Mouse (Mus musculus): ENCODE measurements around the gene Gramd1b. TPM values are rescaled to one million over a fixed set of nuclear protein-coding genes. Genes with fewer than 3 reads are reported as not detected.

Gramd1b gene
- polyA plus RNA-seq, 1 experiment from 2014 or later = 6.5 TPM

- Histone ChIP-seq H3K27me3 (ENCODE audit: control insufficient read depth, insufficient read depth, low read length) (no peaks in the 10 kb centered on the region), H3K9me3 (ENCODE audit: control insufficient read depth, low read length) (no peaks in the 10 kb centered on the region), H3K36me3 (ENCODE audit: control insufficient read depth, insufficient read depth, low read length) (no peaks in the 10 kb centered on the region), H3K4me2 (ENCODE audit: low read length) (peak overlapping the region; percentile 34), H3K4me3 (ENCODE audit: control insufficient read depth in 1 of 2, insufficient read depth in 1 of 2, low read depth in 1 of 2, low read length in 2 of 2) (no peak overlapping the region), H3K4me1 (ENCODE audit: control insufficient read depth in 2 of 2, insufficient read depth in 2 of 2, low read length in 2 of 2) (peaks cover 21 to 41% of the 10 kb centered on the region in 2 experiments), H3K9ac (ENCODE audit: low read length) (no peak overlapping the region), H3K27ac (replicated peaks in 1 of 2; ENCODE audit: control insufficient read depth in 1 of 2, insufficient read depth in 1 of 2, low read depth in 2 of 2, low read length in 2 of 2) (peak overlapping the region; percentile 68 to 69)
- peak; percentile 82 for ATAC-seq (ENCODE audit: insufficient number of reproducible peaks, insufficient read depth, low FRiP score, low read depth)
- 34% methylated on average over 15 of the region's 15 CpGs for WGBS
Observed at GRCm38 (mm10) chr9:40420652-40421335, 110.4 kb downstream of the Gramd1b start.

GRCm38 (mm10) chr9:40418803-40419202, 112.4 kb downstream of the Gramd1b start:
- Histone ChIP-seq H3K9ac (ENCODE audit: low read length) (no peak overlapping the region), H3K36me3 (ENCODE audit: control insufficient read depth, insufficient read depth, low read length) (no peaks in the 10 kb centered on the region), H3K4me1 (ENCODE audit: control insufficient read depth in 2 of 2, insufficient read depth in 2 of 2, low read length in 2 of 2) (peaks cover 23 to 44% of the 10 kb centered on the region in 2 experiments), H3K4me3 (ENCODE audit: control insufficient read depth in 1 of 2, insufficient read depth in 1 of 2, low read depth in 1 of 2, low read length in 2 of 2) (no peak overlapping the region), H3K4me2 (ENCODE audit: low read length) (no peak overlapping the region), H3K27me3 (ENCODE audit: control insufficient read depth, insufficient read depth, low read length) (no peaks in the 10 kb centered on the region), H3K27ac (replicated peaks in 1 of 2; ENCODE audit: control insufficient read depth in 1 of 2, insufficient read depth in 1 of 2, low read depth in 2 of 2, low read length in 2 of 2) (0 out of 4 replicates have a peak overlapping the region, but pooled peaks of 1 of the 2 experiments have one; percentile 33), H3K9me3 (ENCODE audit: control insufficient read depth, low read length) (no peaks in the 10 kb centered on the region)
- ATAC-seq (ENCODE audit: insufficient number of reproducible peaks, insufficient read depth, low FRiP score, low read depth) = no peak
- 47% methylated on average over 5 of the region's 5 CpGs for WGBS

- Histone ChIP-seq H3K36me3 (ENCODE audit: control insufficient read depth, insufficient read depth, low read length) (no peaks in the 10 kb centered on the region), H3K27me3 (ENCODE audit: control insufficient read depth, insufficient read depth, low read length) (no peaks in the 10 kb centered on the region), H3K9ac (ENCODE audit: low read length) (no peak overlapping the region), H3K9me3 (ENCODE audit: control insufficient read depth, low read length) (no peaks in the 10 kb centered on the region), H3K4me3 (ENCODE audit: control insufficient read depth in 1 of 2, insufficient read depth in 1 of 2, low read depth in 1 of 2, low read length in 2 of 2) (no peak overlapping the region), H3K4me1 (ENCODE audit: control insufficient read depth in 2 of 2, insufficient read depth in 2 of 2, low read length in 2 of 2) (peaks cover 13 to 26% of the 10 kb centered on the region in 2 experiments), H3K27ac (replicated peaks in 1 of 2; ENCODE audit: control insufficient read depth in 1 of 2, insufficient read depth in 1 of 2, low read depth in 2 of 2, low read length in 2 of 2) (no peak overlapping the region), H3K4me2 (ENCODE audit: low read length) (no peak overlapping the region)
- WGBS = 85% methylated on average over 7 of the region's 7 CpGs
- no peak for ATAC-seq (ENCODE audit: insufficient number of reproducible peaks, insufficient read depth, low FRiP score, low read depth)
Observed at GRCm38 (mm10) chr9:40416150-40416549, 115.0 kb downstream of the Gramd1b start.

GRCm38 (mm10) chr9:40414904-40415766, 116.0 kb downstream of the Gramd1b start:
- H3K9me3 ChIP-seq (ENCODE audit: control insufficient read depth, low read length) = no peaks in the 10 kb centered on the region

GRCm38 (mm10) chr9:40414498-40414903, 116.7 kb downstream of the Gramd1b start:
- Histone ChIP-seq H3K4me1 (ENCODE audit: control insufficient read depth in 2 of 2, insufficient read depth in 2 of 2, low read length in 2 of 2) (peaks cover 4 to 14% of the 10 kb centered on the region in 2 experiments; a peak in 3 of 4 replicates), H3K27me3 (ENCODE audit: control insufficient read depth, insufficient read depth, low read length) (no peaks in the 10 kb centered on the region), H3K9me3 (ENCODE audit: control insufficient read depth, low read length) (no peaks in the 10 kb centered on the region), H3K4me3 (ENCODE audit: control insufficient read depth in 1 of 2, insufficient read depth in 1 of 2, low read depth in 1 of 2, low read length in 2 of 2) (peak overlapping the region; percentile 66 to 75), H3K4me2 (ENCODE audit: low read length) (peak overlapping the region; percentile 97), H3K9ac (ENCODE audit: low read length) (peak overlapping the region; percentile 73), H3K27ac (replicated peaks in 1 of 2; ENCODE audit: control insufficient read depth in 1 of 2, insufficient read depth in 1 of 2, low read depth in 2 of 2, low read length in 2 of 2) (peak overlapping the region; percentile 53 to 58; a peak in 3 of 4 replicates), H3K36me3 (ENCODE audit: control insufficient read depth, insufficient read depth, low read length) (no peaks in the 10 kb centered on the region)
- 0 out of 2 replicates have a peak, but pooled peaks have one; percentile 38 for ATAC-seq (ENCODE audit: insufficient number of reproducible peaks, insufficient read depth, low FRiP score, low read depth)
- 3% methylated on average over 15 of the region's 15 CpGs for WGBS

More at GRCm38 (mm10) chr9:40414904-40415766, 116.0 kb downstream of the Gramd1b start:
- Histone ChIP-seq H3K36me3 (ENCODE audit: control insufficient read depth, insufficient read depth, low read length) (no peaks in the 10 kb centered on the region), H3K4me1 (ENCODE audit: control insufficient read depth in 2 of 2, insufficient read depth in 2 of 2, low read length in 2 of 2) (peaks cover 4 to 18% of the 10 kb centered on the region in 2 experiments; a peak in 3 of 4 replicates), H3K27ac (replicated peaks in 1 of 2; ENCODE audit: control insufficient read depth in 1 of 2, insufficient read depth in 1 of 2, low read depth in 2 of 2, low read length in 2 of 2) (peak overlapping the region; percentile 53 to 58; a peak in 2 of 4 replicates), H3K4me2 (ENCODE audit: low read length) (peak overlapping the region; percentile 97), H3K27me3 (ENCODE audit: control insufficient read depth, insufficient read depth, low read length) (no peaks in the 10 kb centered on the region), H3K4me3 (ENCODE audit: control insufficient read depth in 1 of 2, insufficient read depth in 1 of 2, low read depth in 1 of 2, low read length in 2 of 2) (peak overlapping the region; percentile 66 to 75), H3K9ac (ENCODE audit: low read length) (peak overlapping the region; percentile 73)
- 32% methylated on average over 18 of the region's 18 CpGs for WGBS
- ATAC-seq (ENCODE audit: insufficient number of reproducible peaks, insufficient read depth, low FRiP score, low read depth) = no peak

- 87% methylated on average over 4 of the region's 4 CpGs for WGBS
- Histone ChIP-seq H3K27me3 (ENCODE audit: control insufficient read depth, insufficient read depth, low read length) (no peaks in the 10 kb centered on the region), H3K4me3 (ENCODE audit: control insufficient read depth in 1 of 2, insufficient read depth in 1 of 2, low read depth in 1 of 2, low read length in 2 of 2) (no peak overlapping the region), H3K4me2 (ENCODE audit: low read length) (no peak overlapping the region), H3K9ac (ENCODE audit: low read length) (no peak overlapping the region), H3K4me1 (ENCODE audit: control insufficient read depth in 2 of 2, insufficient read depth in 2 of 2, low read length in 2 of 2) (peaks cover 4 to 8% of the 10 kb centered on the region in 2 experiments; a peak in 3 of 4 replicates), H3K9me3 (ENCODE audit: control insufficient read depth, low read length) (no peaks in the 10 kb centered on the region), H3K36me3 (ENCODE audit: control insufficient read depth, insufficient read depth, low read length) (no peaks in the 10 kb centered on the region), H3K27ac (replicated peaks in 1 of 2; ENCODE audit: control insufficient read depth in 1 of 2, insufficient read depth in 1 of 2, low read depth in 2 of 2, low read length in 2 of 2) (no peak overlapping the region)
- no peak for ATAC-seq (ENCODE audit: insufficient number of reproducible peaks, insufficient read depth, low FRiP score, low read depth)
Observed at GRCm38 (mm10) chr9:40413601-40414000, 117.6 kb downstream of the Gramd1b start.

GRCm38 (mm10) chr9:40412931-40413330, 118.3 kb downstream of the Gramd1b start:
- WGBS = 92% methylated on average over 14 of the region's 14 CpGs
- ATAC-seq (ENCODE audit: insufficient number of reproducible peaks, insufficient read depth, low FRiP score, low read depth) = no peak
- H3K27ac ChIP-seq (replicated peaks in 1 of 2; ENCODE audit: control insufficient read depth in 1 of 2, insufficient read depth in 1 of 2, low read depth in 2 of 2, low read length in 2 of 2) = no peak overlapping the region

More at GRCm38 (mm10) chr9:40412931-40413330, 118.3 kb downstream of the Gramd1b start:
- no peak overlapping the region for H3K4me2 ChIP-seq (ENCODE audit: low read length)
- no peaks in the 10 kb centered on the region for H3K9me3 ChIP-seq (ENCODE audit: control insufficient read depth, low read length)
- H3K9ac ChIP-seq (ENCODE audit: low read length) = no peak overlapping the region
- H3K4me1 ChIP-seq (ENCODE audit: control insufficient read depth in 2 of 2, insufficient read depth in 2 of 2, low read length in 2 of 2) = peaks cover 2 to 3% of the 10 kb centered on the region in 2 experiments; a peak in 3 of 4 replicates
- no peak overlapping the region for H3K4me3 ChIP-seq (ENCODE audit: control insufficient read depth in 1 of 2, insufficient read depth in 1 of 2, low read depth in 1 of 2, low read length in 2 of 2)
- H3K27me3 ChIP-seq (ENCODE audit: control insufficient read depth, insufficient read depth, low read length) = no peaks in the 10 kb centered on the region
- no peaks in the 10 kb centered on the region for H3K36me3 ChIP-seq (ENCODE audit: control insufficient read depth, insufficient read depth, low read length)

All from heart, embryonic 14.5 days (tissue).